Mouse (Mus musculus) activated CD4-positive, CD25-positive, alpha-beta regulatory T cell, adult 4 months (primary cell): Measurements from ENCODE around the gene Ssc4d. TPM values are rescaled to one million over a fixed set of nuclear protein-coding genes. Genes with fewer than 3 reads are reported as not detected.

ENCODE experiments used
- ATAC-seq: one replicate; pipeline ENCODE4 v1.8.0; 2017
- polyA plus RNA-seq, 2 experiments: library from polyadenylated mRNA; unstranded; fragments of 100-300 nt; shearing (Covaris generic); gene quantifications; one replicate each; pipeline ENCODE4 v1.2.1; 2017

The Ssc4d gene
- polyA plus RNA-seq, 2 experiments from 2014 or later: 1.7 to 2.4 TPM

DNA sequence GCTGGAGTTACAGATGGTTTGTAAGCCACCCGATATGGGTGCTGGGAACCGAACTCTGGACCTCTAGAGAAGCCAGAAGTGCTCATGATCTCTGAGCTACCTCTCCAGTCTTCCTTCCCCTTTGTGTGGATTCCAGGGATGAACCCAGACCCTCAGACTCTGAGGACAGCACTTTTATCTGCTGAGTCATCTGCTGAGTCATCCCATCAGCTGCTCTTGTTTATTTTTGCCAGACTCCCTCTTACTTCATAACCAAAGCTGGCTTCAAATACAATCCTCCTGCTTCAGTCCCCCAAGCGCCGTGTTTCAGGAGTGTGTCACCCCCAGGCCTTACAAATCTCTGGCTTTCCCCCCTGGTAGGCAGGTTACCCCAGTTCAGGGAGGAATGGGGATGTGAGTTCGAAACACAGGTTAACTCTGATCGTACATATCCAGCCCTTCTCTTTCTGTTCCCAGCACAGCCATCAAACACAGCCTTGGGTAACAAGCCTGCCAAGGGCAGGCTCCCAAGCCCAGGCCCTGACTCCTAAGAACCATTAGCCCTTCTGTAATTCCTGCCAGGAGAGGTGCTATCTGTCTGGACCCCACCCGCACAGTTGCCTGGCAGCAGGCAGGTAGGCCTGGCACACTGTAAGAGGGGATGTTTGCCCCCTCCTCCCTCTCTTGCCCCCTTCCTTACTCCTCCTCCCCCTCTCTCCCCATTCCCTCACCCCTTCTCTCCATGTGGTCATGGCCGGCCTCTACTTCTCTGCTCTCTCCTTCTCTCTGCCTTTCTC is 1.8 kb upstream of the Ssc4d start:
- ATAC-seq: no peak

DNA sequence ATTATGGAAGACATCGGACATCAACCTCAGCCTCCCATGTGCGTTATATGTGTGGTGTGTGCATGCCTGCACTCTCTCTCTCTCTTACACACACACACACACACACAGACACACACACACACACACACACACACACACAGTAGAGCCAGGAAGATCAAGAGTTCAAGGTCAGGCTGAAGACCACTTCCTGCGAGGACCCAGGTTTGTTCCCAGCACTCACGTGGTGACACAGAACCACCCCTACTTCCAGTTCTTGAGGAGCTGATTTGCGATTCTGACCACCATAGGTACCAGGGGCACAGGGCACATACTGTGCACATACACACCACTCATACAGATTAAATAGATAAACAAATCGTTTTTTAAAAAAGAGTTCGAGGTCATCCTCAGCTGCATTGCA is 2.5 kb downstream of the Ssc4d start:
- ATAC-seq: no peak

DNA sequence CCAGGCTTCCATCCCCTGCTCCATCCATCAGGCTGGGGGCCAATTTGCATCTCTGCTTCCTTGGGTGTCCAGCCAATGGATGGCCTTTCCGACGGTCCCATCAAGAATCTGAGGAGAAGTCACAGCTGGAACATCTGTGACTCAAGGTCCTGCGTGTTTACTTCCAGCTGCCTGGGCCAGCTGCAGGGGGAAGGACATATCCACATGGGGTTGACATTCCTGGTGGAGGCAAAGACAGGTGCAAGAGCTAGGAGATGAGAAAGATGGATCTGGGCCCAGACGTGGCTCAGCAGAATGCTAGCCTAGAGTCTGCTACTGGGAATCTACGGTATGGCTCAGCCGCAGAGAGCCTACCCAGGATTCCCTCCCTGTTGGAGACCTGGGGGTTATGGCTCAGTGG is 4.1 kb downstream of the Ssc4d start:
- no peak for ATAC-seq

DNA sequence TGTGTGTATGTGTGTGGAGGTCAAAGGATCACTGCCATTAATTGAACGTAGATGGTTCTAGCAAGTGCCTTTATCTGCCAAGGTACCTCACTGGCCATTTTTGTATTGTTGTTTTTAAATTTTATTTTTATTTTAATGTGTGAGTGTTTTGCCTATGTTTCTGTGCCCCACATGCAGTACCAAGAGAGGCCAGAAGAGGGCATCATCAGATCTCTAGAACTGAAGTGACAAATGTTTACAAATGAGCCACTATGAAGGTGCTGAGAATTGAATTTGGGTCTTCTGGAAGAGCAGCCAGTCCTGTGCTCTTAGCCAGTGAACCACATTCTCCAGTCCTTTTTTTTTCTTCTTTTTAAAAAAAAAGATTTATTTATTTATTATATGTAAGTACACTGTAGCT is 5.5 kb downstream of the Ssc4d start:
- no peak for ATAC-seq

DNA sequence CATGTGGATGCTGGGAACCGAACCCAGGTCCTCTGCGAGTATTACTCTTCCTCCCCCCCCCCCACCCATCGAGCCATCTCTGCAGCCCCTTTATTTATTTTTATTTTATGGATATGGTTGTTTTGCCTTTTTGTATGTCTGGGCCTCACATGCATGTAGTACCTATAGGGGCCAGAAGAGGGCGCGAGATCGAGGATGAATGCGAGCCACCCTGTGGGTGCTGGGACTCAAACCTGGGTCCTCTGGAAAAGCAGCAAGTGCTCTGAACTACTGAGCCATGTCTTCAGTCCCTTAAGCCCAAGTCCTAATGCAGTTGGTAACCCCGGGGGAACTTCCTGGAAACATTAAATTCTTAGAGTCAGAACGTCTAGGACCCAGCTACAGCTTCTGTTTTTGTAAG is 7.5 kb downstream of the Ssc4d start:
- ATAC-seq: no peak

DNA sequence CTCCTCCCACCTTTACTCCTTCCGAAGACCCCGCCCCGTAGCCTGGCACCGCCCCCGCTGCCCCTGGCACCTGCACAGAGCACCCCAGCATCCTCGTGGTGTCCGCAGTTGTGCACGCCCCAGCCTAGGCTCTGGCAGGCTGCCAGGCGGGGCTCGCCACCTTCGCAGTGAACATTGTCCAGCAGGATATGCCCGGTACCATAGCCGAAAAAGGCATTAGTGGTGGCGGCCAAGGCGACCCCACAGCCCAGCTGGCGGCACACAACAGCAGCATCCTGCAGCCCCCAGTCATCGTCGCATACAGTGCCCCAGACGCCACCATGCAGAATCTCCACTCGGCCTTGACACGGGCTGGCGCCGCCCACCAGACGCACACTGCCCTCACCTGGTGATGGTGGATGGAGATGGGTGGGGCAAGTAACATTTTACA is 8.8 kb downstream of the Ssc4d start:
- ATAC-seq: no peak

DNA sequence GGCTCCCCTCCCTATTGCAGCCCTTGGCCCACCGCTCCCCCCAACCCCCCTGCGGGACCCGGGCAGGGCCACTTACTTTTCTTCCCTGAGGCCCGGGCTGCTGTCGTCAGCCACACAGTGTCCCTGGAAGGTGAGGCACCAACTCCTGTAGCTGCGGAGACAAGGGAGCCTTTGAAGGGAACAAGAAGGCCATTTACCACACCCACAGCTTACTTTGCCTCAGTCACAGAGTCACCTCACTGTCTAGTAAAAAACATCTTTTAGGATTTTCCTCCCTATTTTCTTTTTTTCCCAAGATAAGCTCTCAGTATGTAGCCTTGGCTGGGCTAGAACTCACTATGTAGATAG is 11.1 kb downstream of the Ssc4d start:
- ATAC-seq: no peak

DNA sequence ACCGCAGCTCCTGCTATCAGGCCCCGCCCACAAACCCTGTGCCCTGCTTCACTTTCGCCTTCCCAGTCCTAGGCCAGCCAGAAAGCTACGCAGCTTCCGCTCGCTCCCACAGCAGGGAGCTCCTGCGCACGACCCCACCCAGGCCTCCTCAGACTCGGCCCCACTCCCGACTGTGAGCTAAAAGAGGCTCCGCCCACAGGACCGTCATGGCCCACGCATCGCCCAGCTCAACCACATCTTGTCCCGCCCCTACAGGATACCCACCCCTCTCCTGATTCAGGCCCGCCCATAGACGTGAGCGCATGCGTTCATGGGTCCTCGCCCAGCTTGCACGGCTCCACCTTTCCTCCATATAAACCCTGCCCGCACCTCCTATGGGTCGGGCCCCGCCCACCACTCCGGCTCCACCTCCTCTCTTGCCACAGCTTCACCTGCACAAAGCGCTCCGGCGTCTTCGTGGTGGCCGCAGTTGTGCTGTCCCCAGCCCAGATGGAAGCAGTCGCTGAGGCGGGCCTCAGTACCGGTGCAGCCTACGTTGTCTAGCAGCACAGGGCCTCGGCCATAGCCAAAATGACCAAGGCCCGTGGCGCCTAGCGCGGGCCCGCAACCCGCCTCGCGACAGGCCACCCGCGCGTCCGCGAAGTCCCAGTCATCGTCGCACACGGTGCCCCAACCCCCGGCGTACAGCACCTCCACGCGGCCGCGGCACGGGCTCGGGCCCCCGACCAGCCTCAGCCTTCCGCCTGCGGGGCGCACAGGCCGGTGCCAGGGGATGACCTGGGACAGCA is 11.6 kb downstream of the Ssc4d start:
- peak; percentile 83 for ATAC-seq

DNA sequence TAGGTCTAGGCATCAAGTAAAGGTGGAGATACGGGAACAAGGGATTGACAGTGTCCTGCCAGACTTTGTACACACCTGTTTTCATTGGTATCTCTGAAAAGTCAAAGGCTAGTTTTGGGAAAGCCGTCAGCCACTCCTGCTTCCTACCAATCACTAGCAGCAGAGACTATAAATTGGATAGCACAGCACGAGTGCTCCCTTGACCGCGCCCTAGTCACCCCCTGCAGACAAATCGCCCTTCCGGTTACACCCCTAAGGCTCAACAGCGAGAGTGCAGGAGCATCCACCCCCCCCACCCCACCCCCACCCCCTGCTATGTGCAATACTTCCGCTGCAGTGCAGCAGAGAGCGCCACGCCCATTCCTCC is 12.2 kb downstream of the Ssc4d start:
- no peak for ATAC-seq

DNA sequence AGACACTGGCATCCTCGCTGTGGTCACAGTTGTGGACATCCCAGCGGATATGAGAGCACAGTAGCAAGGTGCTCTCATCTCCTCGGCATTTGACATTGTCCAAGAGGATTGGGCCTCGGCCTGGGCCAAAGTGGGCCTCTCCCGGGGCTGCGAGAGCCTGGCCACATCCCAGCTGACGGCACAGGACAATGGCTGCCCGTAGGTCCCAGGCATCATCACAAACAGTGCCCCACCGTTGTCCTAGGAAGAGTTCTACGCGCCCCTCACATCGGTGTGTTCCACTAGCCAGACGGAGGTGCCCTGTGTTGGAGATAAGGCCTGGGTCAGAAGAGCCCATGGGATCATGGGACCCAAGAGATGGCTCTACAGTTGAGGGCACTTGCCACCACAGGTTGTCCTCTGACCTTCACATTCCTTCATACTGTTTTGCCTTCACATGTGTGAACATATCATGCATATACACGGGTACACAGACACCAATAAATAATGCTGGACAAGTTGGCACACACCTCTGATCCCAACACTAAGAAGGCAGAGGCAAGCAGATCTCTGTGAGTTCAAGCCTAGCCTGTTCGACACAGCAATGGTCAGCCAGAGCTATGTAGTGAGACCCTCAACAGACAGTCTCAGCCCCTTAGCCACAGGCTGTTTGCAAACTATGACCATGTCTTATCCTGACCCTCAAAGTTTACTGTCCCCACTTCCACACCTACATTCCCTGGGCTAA is 13.3 kb downstream of the Ssc4d start:
- ATAC-seq: no peak

DNA sequence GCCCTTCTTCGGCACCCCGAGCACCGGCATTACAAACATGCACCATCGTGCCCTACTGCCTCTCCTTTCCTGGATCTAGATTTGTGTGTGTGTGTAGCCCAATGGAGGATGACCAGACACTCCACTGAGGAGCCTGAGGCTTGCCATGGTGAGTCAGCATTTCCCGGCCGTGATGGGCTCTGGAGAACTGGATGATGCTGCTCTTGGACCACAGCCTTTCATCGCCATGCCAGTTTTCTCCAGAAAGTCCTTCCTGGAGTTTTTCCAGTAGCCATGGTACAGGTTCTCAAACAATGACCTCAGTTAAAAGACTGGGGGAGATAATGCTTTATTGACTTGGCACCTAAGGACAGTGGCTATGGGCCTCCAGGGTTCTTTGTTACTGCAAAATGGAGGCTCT is 14.4 kb downstream of the Ssc4d start:
- no peak for ATAC-seq

DNA sequence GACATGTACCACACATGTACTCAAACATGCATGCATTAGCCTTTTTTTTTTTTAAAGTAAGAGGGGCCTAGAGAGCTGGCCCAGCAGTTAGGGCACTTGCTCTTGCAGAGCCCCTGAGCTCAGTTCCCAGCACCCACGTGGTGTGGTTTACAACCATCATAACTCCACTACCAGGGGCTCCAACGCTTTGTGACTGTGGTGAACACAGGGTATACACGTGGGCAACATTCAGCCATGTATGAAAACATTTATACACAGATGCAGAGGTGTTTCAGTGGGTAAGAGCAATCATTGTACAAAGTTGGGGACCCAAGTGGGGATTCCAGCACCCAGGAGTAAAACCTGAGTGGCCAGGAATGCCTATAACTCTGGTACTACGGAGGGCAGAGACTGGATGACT is 16.0 kb downstream of the Ssc4d start:
- ATAC-seq: no peak

DNA sequence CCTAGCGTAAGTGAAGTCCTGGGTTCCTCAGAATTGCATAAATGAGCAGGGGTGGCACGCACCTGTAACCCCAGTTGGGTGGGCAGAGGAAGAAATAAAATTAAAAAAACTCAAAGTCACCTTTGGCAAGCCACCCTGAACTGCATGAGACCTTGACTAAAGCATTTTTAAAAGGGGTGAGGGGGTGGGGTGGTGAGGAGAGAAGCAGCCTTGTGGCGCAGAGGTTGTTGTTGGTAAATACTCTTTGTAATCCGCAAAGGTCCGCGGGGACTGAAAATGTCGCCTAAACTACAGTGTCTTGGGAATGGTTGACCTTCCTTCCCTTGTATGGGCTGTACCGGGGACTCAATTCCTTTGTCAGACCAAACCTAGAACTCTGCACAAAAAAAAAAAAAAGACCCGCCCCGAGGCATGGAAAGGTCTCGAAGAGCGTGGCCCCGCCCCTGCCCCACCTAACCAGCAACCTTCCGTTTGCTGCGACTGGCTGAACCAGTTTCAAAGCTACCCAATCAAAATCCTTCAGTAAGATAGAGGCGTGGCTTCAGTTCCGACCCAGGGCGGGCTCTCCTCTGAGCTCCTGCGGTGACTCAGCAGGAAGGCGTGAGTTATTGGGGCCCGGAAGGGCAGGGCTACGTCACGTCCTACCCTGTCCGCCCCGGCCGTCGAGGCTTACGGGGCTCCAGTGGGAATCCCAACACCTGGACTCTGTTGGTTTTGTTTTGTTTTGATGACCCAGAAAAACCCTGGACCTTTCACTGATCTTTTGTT is 16.9 kb downstream of the Ssc4d start:
- ATAC-seq: peak; percentile 83

DNA sequence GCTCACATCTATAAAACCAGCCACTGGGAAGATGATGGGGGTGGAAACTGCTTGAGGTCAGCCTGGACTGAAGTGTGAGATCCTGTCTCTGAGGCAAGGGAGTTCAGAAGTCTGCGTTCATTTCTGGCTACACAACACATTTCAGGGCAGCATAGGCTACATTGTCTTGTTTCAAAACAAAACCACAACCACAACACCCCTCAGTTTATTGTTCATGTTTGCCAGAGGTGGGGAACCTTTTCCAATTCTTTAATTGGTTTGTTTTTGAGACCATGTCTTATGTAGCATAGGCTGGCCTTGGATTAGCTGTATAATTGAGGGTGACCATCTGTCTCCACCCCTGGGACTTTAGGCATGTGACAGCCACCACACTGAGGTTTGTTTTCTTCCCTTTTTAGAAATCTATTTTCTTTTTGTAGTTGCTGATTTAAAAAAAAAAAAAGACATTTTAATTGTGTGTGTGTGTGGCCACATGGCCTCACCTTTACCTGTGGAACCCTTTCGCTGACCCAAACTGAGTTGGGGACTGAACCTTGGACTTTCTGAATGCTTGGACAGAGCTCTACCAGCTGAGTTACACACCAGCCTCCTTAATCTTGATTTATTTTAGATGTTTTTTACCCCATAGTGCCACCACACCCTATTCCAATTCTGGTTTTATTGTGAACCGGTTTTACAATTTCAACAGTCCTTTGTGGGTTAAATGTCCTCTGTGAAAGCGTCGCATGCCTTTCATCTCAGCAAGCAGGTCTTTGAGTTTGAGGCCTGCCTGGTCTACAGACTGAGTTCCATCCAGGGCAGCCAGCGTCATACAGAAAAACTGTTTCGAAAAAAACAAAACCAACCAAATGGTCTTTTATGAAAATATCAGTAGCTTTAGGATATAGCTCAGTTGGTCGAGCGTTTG is 17.8 kb downstream of the Ssc4d start:
- ATAC-seq: no peak

DNA sequence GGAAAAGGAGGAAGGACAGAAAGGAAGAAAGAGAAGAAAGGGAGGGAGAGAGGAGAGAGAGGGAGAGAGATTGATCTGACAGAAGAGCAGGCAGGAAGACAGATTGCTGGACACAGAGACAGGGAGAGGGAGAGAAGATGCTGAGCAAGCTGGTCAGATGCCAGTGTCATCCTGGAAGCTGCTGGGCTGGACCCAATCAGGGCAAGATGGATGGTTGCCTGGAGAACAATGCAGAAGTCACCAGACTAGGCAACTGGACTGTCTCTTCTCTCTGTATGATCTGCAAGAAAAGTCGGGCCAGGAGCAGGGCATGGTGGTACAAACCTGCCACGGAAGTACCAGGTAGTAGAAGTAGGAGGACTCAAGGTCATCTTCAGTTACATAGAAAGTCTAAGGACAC is 21.5 kb downstream of the Ssc4d start:
- no peak for ATAC-seq

DNA sequence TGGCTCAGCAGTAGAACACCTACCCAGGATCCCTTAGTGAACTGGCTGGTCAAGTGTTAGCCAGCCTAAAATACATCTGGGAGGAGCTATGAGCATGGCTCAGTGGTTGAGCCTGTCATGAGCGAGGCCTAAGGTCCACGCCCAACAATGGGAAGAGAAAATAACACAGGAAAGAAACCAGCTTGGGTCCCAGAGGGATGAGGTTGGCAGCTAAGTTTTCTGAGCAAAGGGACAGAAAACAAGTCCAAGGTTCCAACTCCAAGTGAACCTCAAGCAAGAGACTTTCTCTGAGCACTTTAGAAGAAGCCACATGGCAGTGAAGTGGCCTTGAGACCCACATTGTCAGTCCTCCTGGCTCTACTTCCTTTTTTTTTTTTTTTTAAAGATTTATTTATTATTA is 22.7 kb downstream of the Ssc4d start:
- no peak for ATAC-seq

DNA sequence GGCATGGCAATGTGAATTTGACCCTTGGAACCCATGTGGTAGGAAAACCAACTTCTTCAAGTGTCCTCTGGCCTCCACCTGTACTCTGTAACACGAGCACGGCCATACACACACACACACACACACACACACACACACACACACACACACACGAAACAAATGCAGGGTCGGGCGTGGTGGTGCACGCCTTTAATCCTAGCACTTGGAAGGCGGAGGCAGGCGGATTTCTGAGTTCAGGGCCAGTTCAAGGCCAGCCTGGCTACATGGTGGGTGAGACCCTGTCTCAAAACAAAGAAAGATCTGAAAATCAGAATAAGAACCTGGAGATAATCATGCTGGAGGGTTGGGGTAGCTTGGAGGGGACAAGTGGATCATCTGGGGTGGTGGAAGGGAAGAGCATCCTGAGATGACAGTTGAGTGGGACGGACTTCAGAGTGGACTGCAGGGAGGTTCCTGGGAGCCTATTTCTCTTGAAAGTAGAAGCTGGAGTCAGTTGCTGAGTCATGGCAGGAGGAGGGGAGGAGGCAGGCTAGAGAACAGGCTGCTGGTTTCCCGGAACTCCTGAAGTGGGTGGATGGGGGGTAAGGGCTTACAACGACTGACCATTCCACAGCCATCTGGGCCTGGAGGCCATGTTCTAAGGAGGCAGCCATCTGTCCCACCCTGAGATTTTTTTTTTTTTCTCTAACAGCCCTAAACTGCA is 23.5 kb downstream of the Ssc4d start:
- ATAC-seq: no peak

DNA sequence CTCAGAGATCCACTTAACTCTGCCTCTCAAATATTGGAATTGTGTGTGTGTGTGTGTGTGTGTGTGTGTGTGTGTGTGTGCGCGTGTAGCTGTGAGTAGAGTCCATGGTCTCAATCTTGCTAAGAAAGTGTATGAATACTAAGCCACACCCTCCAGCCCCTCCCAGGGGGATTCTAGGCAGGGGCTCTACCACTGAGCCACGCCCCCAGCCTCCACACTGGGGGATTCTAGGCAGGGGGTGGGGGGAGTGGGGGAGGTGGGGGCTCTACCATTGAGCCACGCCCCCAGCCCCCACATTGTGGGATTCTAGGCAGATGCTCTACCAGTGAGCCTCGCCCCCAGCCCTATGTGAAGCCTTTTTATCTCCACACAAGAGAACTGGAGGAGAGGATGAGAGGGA is 27.7 kb downstream of the Ssc4d start:
- no peak for ATAC-seq

DNA sequence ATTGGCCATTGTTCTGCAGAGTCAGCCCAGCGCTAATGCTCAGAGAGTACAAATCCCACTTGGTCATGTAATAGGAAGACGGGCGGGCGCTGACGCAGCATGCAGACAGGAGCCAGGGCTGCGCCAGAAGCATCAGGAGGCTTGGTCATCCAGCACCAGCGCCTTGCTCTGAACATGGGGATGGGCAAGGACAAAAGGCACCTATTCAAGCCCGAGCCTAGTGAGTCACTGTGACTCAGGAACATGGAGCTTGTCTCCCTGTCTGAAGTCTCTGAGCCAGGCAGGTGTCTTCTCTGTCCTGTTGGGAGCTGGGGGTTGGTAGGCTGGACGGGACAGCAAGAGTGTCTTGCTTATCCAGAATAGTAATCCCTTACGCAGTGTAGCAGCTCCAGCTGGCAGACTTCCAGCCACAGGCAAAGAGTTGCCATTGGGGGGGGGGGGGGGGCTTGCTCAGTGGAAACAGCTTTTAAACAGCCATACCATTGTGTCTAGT is 28.4 kb downstream of the Ssc4d start:
- ATAC-seq: no peak

DNA sequence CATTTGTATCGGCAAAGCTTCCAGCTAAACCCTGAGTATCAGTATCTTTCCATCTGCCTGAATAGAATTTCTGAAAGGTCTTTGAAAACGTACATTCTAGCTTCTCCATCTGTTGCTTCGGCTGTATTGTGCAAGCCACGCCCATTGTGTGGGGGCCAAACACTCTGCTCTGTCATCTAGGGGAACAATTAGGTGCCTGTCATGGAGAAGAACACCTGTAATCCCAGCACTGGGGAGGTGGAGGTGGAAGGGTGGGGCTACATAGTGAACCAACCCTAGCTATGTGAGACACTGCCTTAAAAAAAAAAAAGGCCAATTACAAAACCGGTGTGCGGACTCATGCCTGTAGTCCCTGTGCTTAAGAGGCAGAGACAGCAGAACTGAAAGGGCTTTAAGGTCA is 31.6 kb downstream of the Ssc4d start:
- no peak for ATAC-seq

DNA sequence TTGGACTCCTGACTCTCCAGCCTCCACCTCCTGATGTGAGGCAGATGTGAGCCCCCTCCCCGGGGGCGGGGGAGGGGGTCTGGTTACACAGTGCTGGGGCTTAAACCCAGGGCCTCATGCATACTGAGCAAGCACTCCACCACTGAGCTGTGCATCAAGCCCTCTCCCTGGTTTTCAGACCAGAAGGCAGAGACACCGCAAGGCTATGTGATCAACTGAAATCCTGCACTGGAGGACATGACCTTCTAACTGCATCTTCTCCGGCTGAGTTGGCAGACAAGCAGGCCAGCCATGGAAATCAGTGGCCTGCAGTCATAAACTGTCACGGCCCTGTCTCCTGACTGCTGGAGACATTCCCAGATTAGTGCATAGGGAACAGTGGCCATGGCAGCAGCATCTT is 33.7 kb downstream of the Ssc4d start:
- ATAC-seq: no peak
